Mouse (Mus musculus): Measurements from ENCODE around the gene Asic4.

Asic4 gene

GRCm38 (mm10) chr1:75450314-75451005, at the start of gene Asic4:
Gene Asic4 (plus strand): TSS chr1:75450436.
- no peak for DNase-seq (ENCODE audit: low spot score)

GRCm38 (mm10) chr1:75400493-75401115, 49.6 kb upstream of the Asic4 start:
- no peak for DNase-seq (ENCODE audit: low spot score)

GRCm38 (mm10) chr1:75405547-75405946, 44.7 kb upstream of the Asic4 start:
- no peak for DNase-seq (ENCODE audit: low spot score)

- no peak for DNase-seq (ENCODE audit: low spot score)
Measured at GRCm38 (mm10) chr1:75406173-75406572, 44.1 kb upstream of the Asic4 start.

- no peak for DNase-seq (ENCODE audit: low spot score)
Measured at GRCm38 (mm10) chr1:75407056-75407455, 43.2 kb upstream of the Asic4 start.

- no peak for DNase-seq (ENCODE audit: low spot score)
Measured at GRCm38 (mm10) chr1:75408210-75408609, 42.0 kb upstream of the Asic4 start.

- DNase-seq (ENCODE audit: low spot score) = no peak
Measured at GRCm38 (mm10) chr1:75409950-75410349, 40.3 kb upstream of the Asic4 start.

GRCm38 (mm10) chr1:75412196-75412595, 38.0 kb upstream of the Asic4 start:
- DNase-seq (ENCODE audit: low spot score) = no peak

- DNase-seq (ENCODE audit: low spot score) = no peak
Measured at GRCm38 (mm10) chr1:75413749-75414148, 36.5 kb upstream of the Asic4 start.

GRCm38 (mm10) chr1:75421794-75422193, 28.4 kb upstream of the Asic4 start:
- DNase-seq (ENCODE audit: low spot score) = no peak

GRCm38 (mm10) chr1:75422216-75422822, 27.9 kb upstream of the Asic4 start:
- DNase-seq (ENCODE audit: low spot score) = no peak

- no peak for DNase-seq (ENCODE audit: low spot score)
Measured at GRCm38 (mm10) chr1:75422823-75423471, 27.3 kb upstream of the Asic4 start.

- no peak for DNase-seq (ENCODE audit: low spot score)
Measured at GRCm38 (mm10) chr1:75423780-75424390, 26.4 kb upstream of the Asic4 start.

- DNase-seq (ENCODE audit: low spot score) = no peak
Measured at GRCm38 (mm10) chr1:75425796-75426471, 24.3 kb upstream of the Asic4 start.

GRCm38 (mm10) chr1:75435475-75436328, 14.5 kb upstream of the Asic4 start, which contains the start of gene Gmppa:
Gene Gmppa (plus strand): TSS chr1:75435930.
- DNase-seq (ENCODE audit: low spot score) = peak; percentile 37

GRCm38 (mm10) chr1:75438782-75439181, 11.5 kb upstream of the Asic4 start:
- no peak for DNase-seq (ENCODE audit: low spot score)

GRCm38 (mm10) chr1:75440661-75441060, 9.6 kb upstream of the Asic4 start:
- no peak for DNase-seq (ENCODE audit: low spot score)

GRCm38 (mm10) chr1:75441471-75441996, 8.7 kb upstream of the Asic4 start:
- DNase-seq (ENCODE audit: low spot score) = no peak

- DNase-seq (ENCODE audit: low spot score) = no peak
Measured at GRCm38 (mm10) chr1:75442171-75442570, 8.1 kb upstream of the Asic4 start.

GRCm38 (mm10) chr1:75442811-75443210, 7.4 kb upstream of the Asic4 start:
- no peak for DNase-seq (ENCODE audit: low spot score)
